Comparison of ENCODE assay signal across 8 mouse cellular contexts in the genomic region with DNA sequence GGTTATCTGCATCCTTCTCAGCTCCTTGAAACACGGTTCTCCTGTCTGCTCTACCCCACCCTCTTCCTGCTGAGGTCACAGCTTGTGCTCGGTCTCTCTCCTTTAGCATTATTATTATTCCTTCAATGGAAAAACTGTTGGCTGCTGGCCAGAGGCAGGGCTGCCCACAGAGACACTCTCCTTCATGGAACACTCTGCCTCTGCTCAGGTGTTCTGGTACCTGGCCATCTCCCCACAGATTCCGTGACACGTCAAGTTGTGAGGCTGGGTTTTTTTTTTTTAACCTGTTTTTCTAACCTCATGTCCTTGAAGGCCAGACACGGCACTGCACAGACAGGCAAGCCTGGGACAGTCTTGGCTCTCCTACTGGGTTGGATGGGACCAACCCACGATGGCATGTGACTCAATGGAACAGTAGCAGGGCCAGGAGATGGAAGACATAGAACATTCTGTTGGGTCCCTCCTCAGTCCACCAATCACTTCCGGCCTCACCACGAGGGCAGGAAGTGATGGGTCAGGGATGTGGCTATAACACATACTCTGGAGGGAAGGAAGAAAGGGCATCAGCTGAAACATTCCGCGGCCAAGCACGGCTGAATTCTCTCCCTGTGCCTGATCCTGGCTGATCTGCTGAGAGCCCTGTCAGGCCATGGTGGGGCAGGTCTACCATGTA. TPM values are rescaled to one million over a fixed set of nuclear protein-coding genes. Genes with fewer than 3 reads are reported as not detected.
A peak's percentile ranks its signal among the peaks of the same experiment; 100 is the strongest.
DNase-seq lines count a peak whose midpoint lies in the region; TF ChIP-seq lines count a peak whose summit lies in the region.

No protein-coding gene starts in this region.

- DNase-seq in forebrain, embryonic 10.5 days (ENCODE audit: extremely low spot score, low spot score): no peak
- peak; percentile 81 for DNase-seq in induced T-regulatory cell, adult 2 months (ENCODE audit: low read depth)
- DNase-seq in lung, postnatal 10 days: peak; percentile 69
- DNase-seq in right cerebral cortex, adult 2 months (ENCODE audit: low spot score in 2 of 2): no peak
- DNase-seq in right cerebral cortex, postnatal 10 days (ENCODE audit: low spot score in 2 of 2): no peak
- DNase-seq in adrenal gland, postnatal 14 days: no peak
- no peak for DNase-seq in yolk sac, embryonic 10.5 days (ENCODE audit: low spot score)

- no peak for TF ChIP-seq CTCF in E14TG2a.4 (conservative IDR thresholded peaks at IDR 0.05; ENCODE audit: low read length)

- WGBS in forebrain, embryonic 10.5 days: 87% methylated on average over 11 of the region's 11 CpGs

- H3K27ac ChIP-seq in forebrain, embryonic 10.5 days: peak overlapping the region; percentile 97

- peaks cover 58% of the 10 kb centered on the region for H3K36me3 ChIP-seq in E14TG2a.4 (ENCODE audit: insufficient read depth, low read length)
- H3K36me3 ChIP-seq in forebrain, embryonic 10.5 days (replicated peaks): peaks cover 76% of the 10 kb centered on the region

- peaks cover 94% of the 10 kb centered on the region for H3K4me1 ChIP-seq in E14TG2a.4 (replicated peaks; ENCODE audit: low read depth, low read length)
- H3K4me1 ChIP-seq in forebrain, embryonic 10.5 days: peaks cover 98% of the 10 kb centered on the region

- H3K27me3 ChIP-seq in E14TG2a.4 (ENCODE audit: insufficient read depth, low read length): peaks cover 6% of the 10 kb centered on the region; the same call in 1 of the 2 replicates
- peaks cover 49% of the 10 kb centered on the region for H3K27me3 ChIP-seq in forebrain, embryonic 10.5 days (ENCODE audit: poor library complexity, severe bottlenecking)

- no peaks in the 10 kb centered on the region for H3K9me3 ChIP-seq in E14TG2a.4 (ENCODE audit: low read length)
- H3K9me3 ChIP-seq in forebrain, embryonic 10.5 days: no peaks in the 10 kb centered on the region

- 0 out of 2 replicates have a peak overlapping the region, but pooled peaks have one; percentile 17 for H3K4me3 ChIP-seq in E14TG2a.4 (replicated peaks; ENCODE audit: low read length)
- H3K4me3 ChIP-seq in forebrain, embryonic 10.5 days: no peak overlapping the region

RNA-seq across cellular contexts. Expression of gene Notch1, which starts 18.5 kb away (rescaled TPM):
- polyA plus RNA-seq in forebrain, embryonic 10.5 days (2016; fragmentation: Nextera tagmentation; extraction: Ambion mirVana): 25.4 and 26.7 TPM in 2 replicates
- 27.5 and 35.7 TPM in 2 replicates for total RNA-seq in adrenal gland, postnatal 14 days (2021)

RNA-seq across cellular contexts. Expression of gene Sec16a, which starts 53.0 kb away (rescaled TPM):
- polyA plus RNA-seq in forebrain, embryonic 10.5 days (2016; fragmentation: Nextera tagmentation; extraction: Ambion mirVana): 27.0 and 29.8 TPM in 2 replicates
- 50.1 and 54.6 TPM in 2 replicates for total RNA-seq in adrenal gland, postnatal 14 days (2021)

Comparison
In these comparisons a context has a peak if more than half of its experiments do, and no peak if none do; other contexts are left out.
1. DNase-seq: peak in induced T-regulatory cell, adult 2 months (single experiment) and lung, postnatal 10 days (single experiment); none in forebrain, embryonic 10.5 days (single experiment), right cerebral cortex, adult 2 months (0 of 2), right cerebral cortex, postnatal 10 days (0 of 2), adrenal gland, postnatal 14 days (single experiment) and yolk sac, embryonic 10.5 days (single experiment).